Mouse (Mus musculus) heart, adult 2 months (tissue): Measurements from ENCODE around the gene Grtp1. TPM values are rescaled to one million over a fixed set of nuclear protein-coding genes. Genes with fewer than 3 reads are reported as not detected.

Experiments used
- DNase-seq, 2 experiments: peaks; one replicate each; pipeline ENCODE4 v3.0.0; 2021
- H3K27ac ChIP-seq: fragments of 200-600 bp; 2 replicates; pipeline ENCODE4 v1.8.1; 2022
- H3K27me3 ChIP-seq: fragments of 200-500 bp; 2 replicates; pipeline ENCODE4 v1.6.1; 2012; ENCODE audit warnings: mild to moderate bottlenecking, low read length, inconsistent platforms, mixed read lengths; ENCODE audit not compliant: control insufficient read depth, insufficient read depth
- H3K36me3 ChIP-seq: fragments of 200-500 bp; 2 replicates; pipeline ENCODE4 v1.6.1; 2012; ENCODE audit warnings: low read length, inconsistent platforms; ENCODE audit not compliant: control insufficient read depth, insufficient read depth
- H3K4me1 ChIP-seq: fragments of 200-500 bp; 2 replicates; pipeline ENCODE4 v1.6.1; 2011; ENCODE audit warnings: low read length; ENCODE audit not compliant: control insufficient read depth, insufficient read depth
- H3K4me3 ChIP-seq: fragments of 200-600 bp; 2 replicates; pipeline ENCODE4 v1.8.1; 2022
- H3K79me2 ChIP-seq: fragments of 200-500 bp; replicated peaks from 2 replicates; pipeline ENCODE4 v1.6.1; 2012; ENCODE audit warnings: mild to moderate bottlenecking, inconsistent platforms, low read length, moderate library complexity, mixed read lengths; ENCODE audit not compliant: control insufficient read depth, insufficient read depth
- H3K9ac ChIP-seq: fragments of 200-500 bp; 2 replicates; pipeline ENCODE4 v1.6.1; 2012; ENCODE audit warnings: low read depth, mild to moderate bottlenecking, control low read depth, inconsistent platforms, low read length, mixed read lengths
- CTCF ChIP-seq: fragments of 200-600 bp; IDR thresholded peaks from 2 replicates; pipeline ENCODE4 v1.8.1; 2022; ENCODE audit warnings: antibody characterized with exemption, mild to moderate bottlenecking, moderate library complexity
- EP300 ChIP-seq: fragments of 200-500 bp; IDR thresholded peaks from 2 replicates; pipeline ENCODE4 v1.6.1; 2011; ENCODE audit warnings: low read depth, low read length, control low read depth; ENCODE audit not compliant: insufficient read depth
- POLR2A ChIP-seq: fragments of 200-500 bp; IDR thresholded peaks from 2 replicates; pipeline ENCODE4 v1.6.1; 2011; ENCODE audit warnings: mild to moderate bottlenecking, low read depth, low read length, control low read depth; ENCODE audit not compliant: insufficient read depth
- WGBS: fragments of 180-500 bp; shearing (Covaris S2); methylation state at CpG from one replicate; pipeline ENCODE4 v1.1.7; 2018; 5-methylcytosine and 5-hydroxymethylcytosine counted together
- intact Hi-C: fragments of 180-260 bp; cut with DNase I; formaldehyde crosslinking; loops from one replicate; pipeline ENCODE4 v1.15.1; 2025
- polyA plus RNA-seq: library from polyadenylated mRNA; depleted of rRNA; stranded (reverse); fragments of >200 nt; gene quantifications from 2 replicates; pipeline ENCODE4 v1.2.3, GENCODE M21; 2012
- total RNA-seq, 2 experiments: library from RNA; stranded (reverse); gene quantifications; 2 replicates each; pipeline ENCODE4 v1.2.3; 2021

The Grtp1 gene
- total and polyA plus RNA-seq, 3 experiments = 3.8 to 5.1 (median 3.9) TPM

DNA sequence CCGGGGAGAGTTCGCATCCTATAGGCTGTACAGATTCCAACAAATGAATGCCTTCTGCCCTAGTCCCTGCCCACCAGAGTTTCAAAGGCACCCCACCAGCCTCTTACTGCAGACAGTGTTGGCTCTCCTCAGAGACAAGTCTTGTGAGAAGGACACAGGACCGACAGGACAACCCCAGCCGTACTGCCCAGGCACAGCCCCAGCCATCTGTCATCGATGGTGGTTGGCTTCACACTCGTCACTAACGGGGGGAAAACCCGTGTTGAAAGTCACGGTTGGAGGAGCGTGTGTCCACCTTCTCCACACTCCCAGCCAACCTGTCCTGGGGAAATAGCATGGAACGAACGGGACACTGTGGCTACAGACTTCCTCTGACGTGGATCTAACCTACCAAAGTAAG is 34.4 kb upstream of the Grtp1 start:
- H3K36me3 ChIP-seq = no peaks in the 10 kb centered on the region
- H3K4me3 ChIP-seq = no peak overlapping the region
- intact Hi-C loops = no loop called here
- H3K27ac ChIP-seq = no peak overlapping the region
- WGBS = 64% methylated on average over 13 of the region's 13 CpGs
- H3K4me1 ChIP-seq = peaks cover 6% of the 10 kb centered on the region; the same call in 1 of the 2 replicates
- TF ChIP-seq EP300 (0 out of 2 replicates have a peak, but pooled peaks have one; percentile 15), CTCF (no peak), POLR2A (no peak)
- no peak for DNase-seq
- no peak overlapping the region for H3K9ac ChIP-seq
- no peaks in the 10 kb centered on the region for H3K79me2 ChIP-seq
- no peaks in the 10 kb centered on the region for H3K27me3 ChIP-seq

DNA sequence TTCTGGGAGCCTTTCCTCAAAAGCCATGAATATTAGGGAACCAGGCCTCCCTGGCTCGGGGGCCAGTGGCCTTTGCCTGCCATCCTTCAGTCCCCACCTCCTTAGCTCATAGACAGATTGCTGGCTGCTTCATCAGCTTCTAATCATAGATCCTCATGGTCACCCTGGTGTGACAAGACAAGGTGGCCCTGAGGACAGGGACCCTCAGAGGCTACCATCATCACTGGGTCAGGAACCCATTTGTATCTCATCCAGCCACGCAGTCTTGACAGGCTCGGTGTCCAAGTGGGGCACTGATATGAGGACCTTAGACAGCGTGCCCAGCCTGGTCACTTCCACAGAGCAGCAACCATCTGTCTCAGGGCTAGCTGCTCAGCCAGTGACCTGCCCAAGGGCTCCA is 30.1 kb upstream of the Grtp1 start:
- peak in 1 of 2 experiments; percentile 63 for DNase-seq
- Histone ChIP-seq H3K27me3 (no peaks in the 10 kb centered on the region), H3K4me1 (peaks cover 6% of the 10 kb centered on the region; the same call in 1 of the 2 replicates), H3K4me3 (no peak overlapping the region), H3K9ac (no peak overlapping the region), H3K79me2 (no peaks in the 10 kb centered on the region), H3K36me3 (no peaks in the 10 kb centered on the region), H3K27ac (peak overlapping the region; percentile 81)
- TF ChIP-seq EP300 (peak; percentile 87), POLR2A (no peak), CTCF (no peak)
- intact Hi-C loops = loop anchor here (2.0 kb wide), 1 partner anchor 22 kb away; no protein-coding TSS in a partner anchor
- WGBS = 47% methylated on average over 4 of the region's 4 CpGs

DNA sequence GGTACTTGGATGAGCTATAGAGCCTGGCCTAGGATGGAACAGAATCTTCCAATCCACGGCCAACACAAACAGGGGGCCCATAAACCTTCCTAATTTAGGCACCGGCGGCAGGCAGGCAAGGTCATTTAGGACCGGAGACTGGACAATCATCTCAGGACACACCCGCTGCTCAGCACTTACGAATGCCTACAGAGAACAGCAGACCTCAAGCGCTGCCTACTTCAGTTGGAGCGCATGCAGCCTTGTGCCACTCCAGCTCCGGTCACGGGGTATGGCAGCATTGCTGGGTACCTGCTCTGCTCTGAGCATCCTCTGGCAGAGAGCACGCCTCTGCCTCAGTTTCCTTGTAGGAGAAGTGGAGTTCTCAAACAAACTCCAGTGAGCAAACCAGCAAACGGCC is 29.4 kb upstream of the Grtp1 start:
- H3K36me3 ChIP-seq = no peaks in the 10 kb centered on the region
- no peaks in the 10 kb centered on the region for H3K27me3 ChIP-seq
- intact Hi-C loops = loop anchor here (2.0 kb wide), 1 partner anchor 23 kb away; no protein-coding TSS in a partner anchor
- peak overlapping the region; percentile 81 for H3K27ac ChIP-seq
- 59% methylated on average over 12 of the region's 12 CpGs for WGBS
- peak in 1 of 2 experiments; percentile 59 for DNase-seq
- no peaks in the 10 kb centered on the region for H3K79me2 ChIP-seq
- no peak overlapping the region for H3K4me3 ChIP-seq
- no peak overlapping the region for H3K9ac ChIP-seq
- TF ChIP-seq EP300 (peak; percentile 86), POLR2A (no peak)
- peaks cover 4% of the 10 kb centered on the region; the same call in 1 of the 2 replicates for H3K4me1 ChIP-seq

DNA sequence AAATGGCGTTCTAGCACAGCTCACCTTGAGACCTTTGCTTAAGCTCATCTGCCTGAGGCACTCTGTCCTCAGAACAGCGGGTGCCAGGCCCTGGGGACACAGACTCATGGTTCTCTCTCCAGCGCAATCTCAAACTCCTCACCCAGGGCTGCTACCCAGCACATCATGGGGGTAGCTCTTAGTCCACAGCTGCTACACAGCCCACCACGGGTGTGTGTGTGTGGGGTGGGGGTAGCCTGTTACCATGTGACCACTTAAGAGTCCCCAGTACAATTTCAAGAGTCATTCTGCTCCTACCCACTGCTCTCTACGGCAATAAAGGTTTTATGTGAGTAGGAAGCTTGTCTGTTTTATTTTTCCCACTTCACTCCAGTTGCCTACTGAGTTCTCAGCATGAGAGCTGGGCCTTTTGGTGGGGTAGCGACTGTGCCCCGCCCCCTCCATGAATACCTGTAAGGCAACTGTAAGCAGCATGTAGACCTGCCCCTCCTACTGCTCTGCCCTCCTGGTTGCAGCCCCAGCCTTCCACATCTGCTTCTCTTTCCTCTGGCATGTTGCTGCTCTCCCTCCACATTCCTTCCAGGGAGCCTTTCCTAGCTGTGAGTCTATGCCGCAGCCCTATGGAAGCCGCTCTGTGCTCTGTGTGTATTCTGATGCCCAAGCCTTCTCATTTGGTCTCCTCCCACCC is 28.6 kb upstream of the Grtp1 start:
- 46% methylated on average over 9 of the region's 9 CpGs for WGBS
- no peak for DNase-seq
- Histone ChIP-seq H3K9ac (no peak overlapping the region), H3K4me1 (peaks cover 4% of the 10 kb centered on the region; the same call in 1 of the 2 replicates), H3K27me3 (no peaks in the 10 kb centered on the region), H3K36me3 (no peaks in the 10 kb centered on the region), H3K27ac (peak overlapping the region; percentile 81), H3K79me2 (no peaks in the 10 kb centered on the region), H3K4me3 (no peak overlapping the region)
- intact Hi-C loops = no loop called here
- TF ChIP-seq POLR2A (no peak), CTCF (no peak), EP300 (no peak)

DNA sequence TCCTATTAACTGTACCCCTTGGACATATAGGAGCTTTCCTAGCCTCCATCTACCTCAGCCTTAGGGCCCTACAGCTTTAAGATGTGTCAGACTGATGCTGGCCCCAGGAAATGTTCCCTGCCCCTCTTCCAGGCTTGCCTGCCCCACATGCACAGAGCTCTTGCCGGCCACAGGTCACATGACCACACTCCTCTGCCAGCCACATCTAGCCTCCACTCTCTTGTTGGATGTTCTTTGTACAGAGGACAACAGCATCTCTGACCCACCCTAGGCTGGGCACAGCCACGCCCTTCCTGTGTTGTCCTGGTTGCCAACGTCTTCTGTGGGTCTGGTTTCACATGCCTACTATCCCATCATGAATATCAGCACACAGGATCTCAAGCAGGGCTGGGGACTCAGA is 26.8 kb upstream of the Grtp1 start:
- TF ChIP-seq POLR2A (no peak; the same call in 1 of the 2 replicates), EP300 (0 out of 2 replicates have a peak, but pooled peaks have one; percentile 52), CTCF (no peak)
- Histone ChIP-seq H3K4me1 (peaks cover 4% of the 10 kb centered on the region; the same call in 1 of the 2 replicates), H3K36me3 (no peaks in the 10 kb centered on the region), H3K79me2 (no peaks in the 10 kb centered on the region), H3K27ac (peak overlapping the region; percentile 67; the same call in 1 of the 2 replicates), H3K9ac (no peak overlapping the region), H3K4me3 (no peak overlapping the region), H3K27me3 (no peaks in the 10 kb centered on the region)
- no peak for DNase-seq
- WGBS = 21% methylated on average over 3 of the region's 3 CpGs
- intact Hi-C loops = no loop called here

DNA sequence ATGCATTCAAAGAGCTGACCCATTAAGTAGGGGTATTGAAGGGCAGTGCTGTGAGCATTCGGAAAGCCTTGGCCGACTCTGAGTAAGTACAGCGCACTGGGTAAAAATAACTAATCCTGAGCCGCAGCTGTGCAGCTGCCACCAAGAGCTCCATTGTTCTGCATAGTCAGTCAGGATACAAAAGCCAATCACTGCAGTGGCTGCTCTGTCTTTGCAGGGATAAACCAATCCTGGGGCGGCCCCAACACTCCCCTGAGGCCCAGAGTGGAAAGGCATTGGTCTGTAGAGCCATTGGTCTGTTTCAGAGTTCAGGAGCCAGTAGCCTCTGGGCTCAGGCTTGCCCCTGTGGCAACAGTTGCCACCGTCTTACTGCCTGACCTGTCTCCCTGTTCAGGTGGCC is 25.9 kb upstream of the Grtp1 start:
- Histone ChIP-seq H3K4me3 (no peak overlapping the region), H3K27ac (peak overlapping the region; percentile 67), H3K36me3 (no peaks in the 10 kb centered on the region), H3K79me2 (no peaks in the 10 kb centered on the region), H3K9ac (peak overlapping the region; percentile 8; the same call in 1 of the 2 replicates), H3K4me1 (peaks cover 4% of the 10 kb centered on the region; the same call in 1 of the 2 replicates), H3K27me3 (no peaks in the 10 kb centered on the region)
- 54% methylated on average over 6 of the region's 6 CpGs for WGBS
- intact Hi-C loops = no loop called here
- TF ChIP-seq POLR2A (no peak), EP300 (no peak), CTCF (no peak)
- no peak for DNase-seq
